Mouse (Mus musculus) olfactory bulb, adult 2 months (tissue): ENCODE measurements around the gene Cdh13.

Experiments
- CTCF ChIP-seq: fragments of 200-500 bp; IDR thresholded peaks from 2 replicates; pipeline ENCODE4 v1.5.1; 2012; ENCODE audit warnings: low read depth, mild to moderate bottlenecking, low read length, moderate library complexity; ENCODE audit not compliant: insufficient read depth
- POLR2A ChIP-seq: fragments of 200-500 bp; IDR thresholded peaks from 2 replicates; pipeline ENCODE4 v1.6.1; 2012; ENCODE audit warnings: mild to moderate bottlenecking, low read depth, low read length, moderate library complexity; ENCODE audit not compliant: insufficient read depth

DNA sequence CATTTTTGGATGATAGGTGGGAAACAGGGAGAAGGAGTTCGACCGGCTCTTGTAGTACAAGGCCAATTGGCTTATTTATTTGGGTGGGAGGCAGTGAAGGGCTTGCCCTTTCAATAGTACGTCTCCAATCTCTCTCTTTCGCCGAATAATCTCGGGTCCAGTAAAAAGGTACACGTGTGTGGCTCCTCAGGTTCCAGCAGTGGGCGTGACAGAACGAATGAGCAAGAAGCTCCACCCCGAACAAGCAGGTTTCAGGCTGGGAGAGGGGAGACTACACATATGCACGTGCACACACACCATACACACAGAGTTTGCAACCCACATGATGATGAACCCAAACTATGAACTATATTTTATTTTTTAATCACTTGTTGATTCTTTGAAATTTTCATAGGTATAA is 653.9 kb downstream of the Cdh13 start:
- no peak for TF ChIP-seq CTCF
- TF ChIP-seq POLR2A, result no peak
